Mouse (Mus musculus): ENCODE results near the gene Ckb. TPM values are rescaled to one million over a fixed set of nuclear protein-coding genes. Genes with fewer than 3 reads are reported as not detected.
A peak's percentile ranks its signal among the peaks of the same experiment; 100 is the strongest.

Gene Ckb
- total and polyA plus RNA-seq, 3 experiments: 0.11 TPM; not detected in 2

- peak; percentile 65 for DNase-seq (ENCODE audit: low spot score)
- H3K36me3 ChIP-seq (replicated peaks): peaks cover 56% of the 10 kb centered on the region
- TF ChIP-seq GATA2 (IDR thresholded peaks at IDR 0.05; ENCODE audit: borderline replicate concordance, low read depth, low read length): no peak
- TF ChIP-seq POLR2AphosphoS5 (IDR thresholded peaks at IDR 0.05; ENCODE audit: insufficient replicate concordance, low read depth, low read length): no peak
- TF ChIP-seq CTCF (IDR thresholded peaks at IDR 0.05; ENCODE audit: low read depth, low read length): no peak
- peaks cover 9% of the 10 kb centered on the region for H3K27me3 ChIP-seq (ENCODE audit: insufficient read depth, low read length)
- H3K9me3 ChIP-seq (replicated peaks): no peaks in the 10 kb centered on the region
- H3K4me3 ChIP-seq (ENCODE audit: low read depth, low read length): peak overlapping the region; percentile 80
- peaks cover 68% of the 10 kb centered on the region for H3K4me1 ChIP-seq (ENCODE audit: insufficient read depth, low read depth, low read length)
- ATAC-seq (ENCODE audit: extremely low read depth, insufficient number of reproducible peaks, low FRiP score, poor library complexity, severe bottlenecking): no peak
Observed at GRCm38 (mm10) chr12:111678997-111679396, 6.9 kb upstream of the Ckb start.

GRCm38 (mm10) chr12:111678670-111678933 lies 6.5 kb upstream of the Ckb start:
- no peak for ATAC-seq (ENCODE audit: extremely low read depth, insufficient number of reproducible peaks, low FRiP score, poor library complexity, severe bottlenecking)
- peaks cover 13% of the 10 kb centered on the region for H3K27me3 ChIP-seq (ENCODE audit: insufficient read depth, low read length)
- TF ChIP-seq TAL1 (conservative IDR thresholded peaks at IDR 0.05; ENCODE audit: low read depth, low read length): no peak
- TF ChIP-seq CTCF (IDR thresholded peaks at IDR 0.05; ENCODE audit: low read depth, low read length): no peak
- peak; percentile 64; the same call in 1 of the 2 replicates for TF ChIP-seq POLR2AphosphoS5 (IDR thresholded peaks at IDR 0.05; ENCODE audit: insufficient replicate concordance, low read depth, low read length)
- peak; percentile 43 for DNase-seq (ENCODE audit: low spot score)
- H3K4me1 ChIP-seq (ENCODE audit: insufficient read depth, low read depth, low read length): peaks cover 68% of the 10 kb centered on the region
- H3K36me3 ChIP-seq (replicated peaks): peaks cover 52% of the 10 kb centered on the region
- H3K9me3 ChIP-seq (replicated peaks): no peaks in the 10 kb centered on the region
- H3K4me3 ChIP-seq (ENCODE audit: low read depth, low read length): peak overlapping the region; percentile 80

- TF ChIP-seq GATA1 (IDR thresholded peaks at IDR 0.05; ENCODE audit: borderline replicate concordance, low read length) (no peak), POLR2AphosphoS5 (IDR thresholded peaks at IDR 0.05; ENCODE audit: insufficient replicate concordance, low read depth, low read length) (no peak; the same call in 1 of the 2 replicates), GATA2 (IDR thresholded peaks at IDR 0.05; ENCODE audit: borderline replicate concordance, low read depth, low read length) (no peak), CTCF (IDR thresholded peaks at IDR 0.05; ENCODE audit: low read depth, low read length) (no peak), TAL1 (conservative IDR thresholded peaks at IDR 0.05; ENCODE audit: low read depth, low read length) (no peak)
- Histone ChIP-seq H3K36me3 (replicated peaks) (peaks cover 46% of the 10 kb centered on the region), H3K27me3 (ENCODE audit: insufficient read depth, low read length) (peaks cover 18% of the 10 kb centered on the region), H3K9me3 (replicated peaks) (no peaks in the 10 kb centered on the region), H3K4me1 (ENCODE audit: insufficient read depth, low read depth, low read length) (peaks cover 68% of the 10 kb centered on the region), H3K4me3 (ENCODE audit: low read depth, low read length) (peak within 1 kb of the TSS; percentile 80)
- peak; percentile 70 for ATAC-seq (ENCODE audit: extremely low read depth, insufficient number of reproducible peaks, low FRiP score, poor library complexity, severe bottlenecking)
- peak; percentile 98 for DNase-seq (ENCODE audit: low spot score)
Observed at GRCm38 (mm10) chr12:111677882-111678669, 5.9 kb upstream of the Ckb start, which contains the start of gene Trmt61a. Trmt61a (plus strand) TSS chr12:111678105.

- ATAC-seq (ENCODE audit: extremely low read depth, insufficient number of reproducible peaks, low FRiP score, poor library complexity, severe bottlenecking): no peak
- TF ChIP-seq POLR2AphosphoS5 (IDR thresholded peaks at IDR 0.05; ENCODE audit: insufficient replicate concordance, low read depth, low read length): no peak
- no peak for TF ChIP-seq CTCF (IDR thresholded peaks at IDR 0.05; ENCODE audit: low read depth, low read length)
- TF ChIP-seq GATA1 (IDR thresholded peaks at IDR 0.05; ENCODE audit: borderline replicate concordance, low read length): no peak
- no peak for TF ChIP-seq GATA2 (IDR thresholded peaks at IDR 0.05; ENCODE audit: borderline replicate concordance, low read depth, low read length)
- TF ChIP-seq TAL1 (conservative IDR thresholded peaks at IDR 0.05; ENCODE audit: low read depth, low read length): no peak
Observed at GRCm38 (mm10) chr12:111677421-111677820, 5.3 kb upstream of the Ckb start.

GRCm38 (mm10) chr12:111675797-111676580 lies 3.9 kb upstream of the Ckb start:
- TF ChIP-seq CTCF (IDR thresholded peaks at IDR 0.05; ENCODE audit: low read depth, low read length) (no peak), POLR2AphosphoS5 (IDR thresholded peaks at IDR 0.05; ENCODE audit: insufficient replicate concordance, low read depth, low read length) (no peak), GATA2 (IDR thresholded peaks at IDR 0.05; ENCODE audit: borderline replicate concordance, low read depth, low read length) (no peak), GATA1 (IDR thresholded peaks at IDR 0.05; ENCODE audit: borderline replicate concordance, low read length) (no peak), TAL1 (conservative IDR thresholded peaks at IDR 0.05; ENCODE audit: low read depth, low read length) (no peak)
- Histone ChIP-seq H3K4me3 (ENCODE audit: low read depth, low read length) (no peak overlapping the region), H3K27me3 (ENCODE audit: insufficient read depth, low read length) (peaks cover 39% of the 10 kb centered on the region), H3K36me3 (replicated peaks) (peaks cover 26% of the 10 kb centered on the region), H3K9me3 (replicated peaks) (peaks cover 16% of the 10 kb centered on the region), H3K4me1 (ENCODE audit: insufficient read depth, low read depth, low read length) (peaks cover 52% of the 10 kb centered on the region)
- no peak for ATAC-seq (ENCODE audit: extremely low read depth, insufficient number of reproducible peaks, low FRiP score, poor library complexity, severe bottlenecking)
- no peak for DNase-seq (ENCODE audit: low spot score)

More at GRCm38 (mm10) chr12:111677421-111677820, 5.3 kb upstream of the Ckb start:
- Histone ChIP-seq H3K4me3 (ENCODE audit: low read depth, low read length) (peak overlapping the region; percentile 80), H3K36me3 (replicated peaks) (peaks cover 40% of the 10 kb centered on the region), H3K9me3 (replicated peaks) (peaks cover 2% of the 10 kb centered on the region; the same call in 1 of the 2 replicates), H3K27me3 (ENCODE audit: insufficient read depth, low read length) (peaks cover 25% of the 10 kb centered on the region), H3K4me1 (ENCODE audit: insufficient read depth, low read depth, low read length) (peaks cover 61% of the 10 kb centered on the region)
- DNase-seq (ENCODE audit: low spot score): peak; percentile 58

DNA sequence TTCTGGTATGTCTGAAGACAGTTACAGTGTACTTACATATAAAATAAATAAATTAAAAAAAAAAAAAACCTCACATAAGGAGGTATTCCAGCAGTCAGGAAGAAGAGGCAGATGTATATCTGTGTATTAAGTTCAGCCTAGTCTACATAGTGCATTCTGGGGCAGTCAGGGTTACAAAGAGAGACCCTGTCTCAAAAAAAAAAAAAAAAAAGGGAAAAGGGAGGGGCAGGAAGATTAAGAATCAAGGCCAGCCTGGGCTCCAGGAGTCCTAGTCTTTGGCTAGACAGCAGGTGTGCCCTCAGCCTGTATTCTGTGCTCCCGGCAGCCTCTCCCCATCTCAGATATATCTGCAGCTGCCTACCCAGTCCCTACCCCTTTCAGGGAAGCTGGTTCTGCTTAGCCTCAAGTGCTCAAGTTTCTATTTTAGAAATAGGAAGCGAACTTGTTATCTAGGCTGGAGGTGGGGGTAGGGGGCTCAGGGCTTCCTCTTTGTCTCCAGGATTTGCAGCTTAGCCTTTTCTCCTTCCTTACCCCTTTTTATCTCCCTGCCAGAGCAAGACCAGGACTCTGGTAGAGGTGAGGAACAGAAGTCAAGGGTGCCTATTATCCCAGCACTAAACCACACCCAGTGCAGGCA lies 2.8 kb upstream of the Ckb start:
- Histone ChIP-seq H3K27me3 (ENCODE audit: insufficient read depth, low read length) (peaks cover 49% of the 10 kb centered on the region), H3K9me3 (replicated peaks) (peaks cover 19% of the 10 kb centered on the region), H3K36me3 (replicated peaks) (peaks cover 15% of the 10 kb centered on the region), H3K4me1 (ENCODE audit: insufficient read depth, low read depth, low read length) (peaks cover 42% of the 10 kb centered on the region), H3K4me3 (ENCODE audit: low read depth, low read length) (no peak overlapping the region)
- no peak for TF ChIP-seq GATA1 (IDR thresholded peaks at IDR 0.05; ENCODE audit: borderline replicate concordance, low read length)
- TF ChIP-seq POLR2AphosphoS5 (IDR thresholded peaks at IDR 0.05; ENCODE audit: insufficient replicate concordance, low read depth, low read length): no peak
- TF ChIP-seq CTCF (IDR thresholded peaks at IDR 0.05; ENCODE audit: low read depth, low read length): no peak
- no peak for TF ChIP-seq GATA2 (IDR thresholded peaks at IDR 0.05; ENCODE audit: borderline replicate concordance, low read depth, low read length)
- no peak for TF ChIP-seq TAL1 (conservative IDR thresholded peaks at IDR 0.05; ENCODE audit: low read depth, low read length)
- ATAC-seq (ENCODE audit: extremely low read depth, insufficient number of reproducible peaks, low FRiP score, poor library complexity, severe bottlenecking) (no peak), DNase-seq (ENCODE audit: low spot score) (no peak)
